Mouse (Mus musculus) stomach, postnatal 0 days (tissue): ENCODE measurements around the gene Nfia. TPM values are rescaled to one million over a fixed set of nuclear protein-coding genes. Genes with fewer than 3 reads are reported as not detected.

ENCODE experiments used
- ATAC-seq: fragments of 200-750 bp; cut with Nextera tagmentation; 2 replicates; pipeline ENCODE4 v1.8.0; 2017; ENCODE audit not compliant: low FRiP score, low TSS enrichment
- DNase-seq: peaks from one replicate; pipeline ENCODE4 v3.0.0-alpha.2; 2016; ENCODE audit warnings: low spot score
- H3K27ac ChIP-seq: fragments of 300-500 bp; sonication (generic); replicated peaks from 2 replicates; pipeline ENCODE4 v1.5.1; 2014; ENCODE audit warnings: mild to moderate bottlenecking, control low read depth
- H3K27me3 ChIP-seq: fragments of 300-500 bp; sonication (generic); 2 replicates; pipeline ENCODE4 v1.6.1; 2014; ENCODE audit warnings: low read length; ENCODE audit not compliant: control insufficient read depth, insufficient read depth
- H3K36me3 ChIP-seq: fragments of 300-500 bp; sonication (generic); 2 replicates; pipeline ENCODE4 v1.6.1; 2014; ENCODE audit warnings: low read length, mixed read lengths; ENCODE audit not compliant: control insufficient read depth, insufficient read depth
- H3K4me1 ChIP-seq: fragments of 300-500 bp; sonication (generic); replicated peaks from 2 replicates; pipeline ENCODE4 v1.6.1; 2014; ENCODE audit warnings: antibody characterized with exemption; ENCODE audit not compliant: control insufficient read depth, insufficient read depth
- H3K4me2 ChIP-seq: fragments of 300-500 bp; sonication (generic); replicated peaks from 2 replicates; pipeline ENCODE4 v1.6.1; 2014; ENCODE audit warnings: low read depth, mild to moderate bottlenecking, control low read depth, moderate library complexity
- H3K4me3 ChIP-seq: fragments of 300-500 bp; sonication (generic); 2 replicates; pipeline ENCODE4 v1.5.1; 2014; ENCODE audit warnings: low read depth, low read length, control low read depth
- H3K9ac ChIP-seq: fragments of 300-500 bp; sonication (generic); 2 replicates; pipeline ENCODE4 v1.6.1; 2014; ENCODE audit warnings: mild to moderate bottlenecking, low read length, control low read depth, mixed read lengths
- H3K9me3 ChIP-seq: fragments of 300-500 bp; sonication (generic); 2 replicates; pipeline ENCODE4 v1.6.1; 2016; ENCODE audit warnings: low read length; ENCODE audit not compliant: control insufficient read depth
- CTCF ChIP-seq: IDR thresholded peaks from 2 replicates; pipeline ENCODE4 v1.5.1; 2016; ENCODE audit warnings: antibody characterized with exemption, low read depth, mild to moderate bottlenecking, moderate library complexity
- EP300 ChIP-seq: optimal IDR thresholded peaks from 2 replicates; pipeline ENCODE3; 2016; ENCODE audit warnings: antibody characterized with exemption
- WGBS: fragments of 180-500 bp; shearing (Covaris S2); extraction: QIAGEN DNeasy Blood & Tissue Kit; methylation state at CpG from one replicate; pipeline ENCODE4 v1.1.7; 2014; 5-methylcytosine and 5-hydroxymethylcytosine counted together
- polyA plus RNA-seq: library from polyadenylated mRNA; unstranded; fragments of >200 nt; fragmentation: Nextera tagmentation; extraction: Ambion mirVana; gene quantifications from 2 replicates; pipeline ENCODE4 v1.2.1, GENCODE M21; 2015

Gene Nfia
- polyA plus RNA-seq, 1 experiment from 2014 or later = 26.0 TPM

- peak overlapping the region; percentile 52 for H3K4me2 ChIP-seq
- H3K9ac ChIP-seq = peak overlapping the region; percentile 47
- TF ChIP-seq CTCF = no peak
- TF ChIP-seq EP300 = peak; percentile 61
- H3K27ac ChIP-seq = peak overlapping the region; percentile 96
- 33% methylated on average over 27 of the region's 27 CpGs for WGBS
- H3K4me1 ChIP-seq = peaks cover 2% of the 10 kb centered on the region; the same call in 1 of the 2 replicates
- DNase-seq = peak; percentile 80
- no peaks in the 10 kb centered on the region for H3K36me3 ChIP-seq
- H3K4me3 ChIP-seq = peak overlapping the region; percentile 27
- no peaks in the 10 kb centered on the region for H3K9me3 ChIP-seq
- H3K27me3 ChIP-seq = no peaks in the 10 kb centered on the region
- peak; percentile 94 for ATAC-seq
These were observed 96.5 kb downstream of the Nfia start for GRCm38 (mm10) chr4:97868938-97869440.

GRCm38 (mm10) chr4:97869451-97869850 lies 96.9 kb downstream of the Nfia start:
- 31% methylated on average over 7 of the region's 7 CpGs for WGBS
- Histone ChIP-seq H3K27ac (peak overlapping the region; percentile 96), H3K4me1 (peaks cover 2% of the 10 kb centered on the region; the same call in 1 of the 2 replicates), H3K27me3 (no peaks in the 10 kb centered on the region), H3K9ac (peak overlapping the region; percentile 47), H3K4me2 (peak overlapping the region; percentile 52), H3K9me3 (no peaks in the 10 kb centered on the region), H3K4me3 (peak overlapping the region; percentile 27), H3K36me3 (no peaks in the 10 kb centered on the region)
- ATAC-seq = no peak
- no peak for DNase-seq
- TF ChIP-seq CTCF (no peak), EP300 (no peak)

- no peak for DNase-seq
- 0 out of 2 replicates have a peak overlapping the region, but pooled peaks have one; percentile 24 for H3K27ac ChIP-seq
- ATAC-seq = no peak
These were observed 99.4 kb downstream of the Nfia start for GRCm38 (mm10) chr4:97871770-97872439.

GRCm38 (mm10) chr4:97874916-97875315 lies 102.4 kb downstream of the Nfia start:
- DNase-seq = no peak
- WGBS = 82% methylated on average over 3 of the region's 3 CpGs
- H3K36me3 ChIP-seq = no peaks in the 10 kb centered on the region
- H3K4me1 ChIP-seq = peaks cover 2% of the 10 kb centered on the region; the same call in 1 of the 2 replicates
- H3K4me3 ChIP-seq = no peak overlapping the region
- no peaks in the 10 kb centered on the region for H3K9me3 ChIP-seq
- H3K27ac ChIP-seq = 0 out of 2 replicates have a peak overlapping the region, but pooled peaks have one; percentile 45
- ATAC-seq = no peak
- no peak overlapping the region for H3K9ac ChIP-seq
- TF ChIP-seq CTCF (no peak), EP300 (no peak)
- no peak overlapping the region for H3K4me2 ChIP-seq
- no peaks in the 10 kb centered on the region for H3K27me3 ChIP-seq

More at GRCm38 (mm10) chr4:97871770-97872439, 99.4 kb downstream of the Nfia start:
- H3K27me3 ChIP-seq = no peaks in the 10 kb centered on the region
- no peaks in the 10 kb centered on the region for H3K9me3 ChIP-seq
- H3K4me2 ChIP-seq = no peak overlapping the region
- TF ChIP-seq CTCF (no peak), EP300 (no peak)
- no peak overlapping the region for H3K4me3 ChIP-seq
- H3K4me1 ChIP-seq = peaks cover 2% of the 10 kb centered on the region; the same call in 1 of the 2 replicates
- no peak overlapping the region for H3K9ac ChIP-seq
- WGBS = 65% methylated on average over 9 of the region's 9 CpGs
- no peaks in the 10 kb centered on the region for H3K36me3 ChIP-seq

- Histone ChIP-seq H3K36me3 (no peaks in the 10 kb centered on the region), H3K9ac (no peak overlapping the region), H3K27me3 (no peaks in the 10 kb centered on the region), H3K27ac (no peak overlapping the region), H3K9me3 (no peaks in the 10 kb centered on the region), H3K4me3 (no peak overlapping the region), H3K4me1 (peaks cover 2% of the 10 kb centered on the region; the same call in 1 of the 2 replicates), H3K4me2 (no peak overlapping the region)
- DNase-seq = no peak
- TF ChIP-seq CTCF (no peak), EP300 (no peak)
- WGBS = 29% methylated on average over 3 of the region's 3 CpGs
- no peak for ATAC-seq
These were observed 103.4 kb downstream of the Nfia start for GRCm38 (mm10) chr4:97875901-97876300.

GRCm38 (mm10) chr4:97879696-97880095 lies 107.2 kb downstream of the Nfia start:
- Histone ChIP-seq H3K4me2 (no peak overlapping the region), H3K4me1 (no peaks in the 10 kb centered on the region), H3K27ac (no peak overlapping the region), H3K9me3 (no peaks in the 10 kb centered on the region), H3K36me3 (no peaks in the 10 kb centered on the region), H3K27me3 (no peaks in the 10 kb centered on the region), H3K9ac (no peak overlapping the region), H3K4me3 (no peak overlapping the region)
- TF ChIP-seq CTCF (no peak), EP300 (no peak)
- DNase-seq = no peak
- 70% methylated on average over 7 of the region's 7 CpGs for WGBS
- ATAC-seq = no peak
